Mouse (Mus musculus) adrenal gland, adult 10 weeks (tissue): Measurements from ENCODE around the gene Olfr1247. TPM values are rescaled to one million over a fixed set of nuclear protein-coding genes. Genes with fewer than 3 reads are reported as not detected.

Experiments used
- polyA plus RNA-seq: library from polyadenylated mRNA; stranded (reverse); fragments of 350-450 nt; fragmentation: Illumina TruSeq; extraction: RNeasy Lipid Tissue Mini Kit (QIAGEN cat#74804); gene quantifications from one replicate; pipeline ENCODE4 v1.2.3, GENCODE M21; 2014; ENCODE audit warnings: low read depth, low replicate concordance

Gene Olfr1247
- polyA plus RNA-seq: not detected

GRCm38 (mm10) chr2:89614030-89614429 lies at the start of gene Olfr1247:
Gene Olfr1247 (minus strand): TSS chr2:89614130.

GRCm38 (mm10) chr2:89661367-89661766 lies 47.4 kb upstream of the Olfr1247 start, which contains the start of gene Olfr1250:
Gene Olfr1250 (minus strand): TSS chr2:89661467.

DNA sequence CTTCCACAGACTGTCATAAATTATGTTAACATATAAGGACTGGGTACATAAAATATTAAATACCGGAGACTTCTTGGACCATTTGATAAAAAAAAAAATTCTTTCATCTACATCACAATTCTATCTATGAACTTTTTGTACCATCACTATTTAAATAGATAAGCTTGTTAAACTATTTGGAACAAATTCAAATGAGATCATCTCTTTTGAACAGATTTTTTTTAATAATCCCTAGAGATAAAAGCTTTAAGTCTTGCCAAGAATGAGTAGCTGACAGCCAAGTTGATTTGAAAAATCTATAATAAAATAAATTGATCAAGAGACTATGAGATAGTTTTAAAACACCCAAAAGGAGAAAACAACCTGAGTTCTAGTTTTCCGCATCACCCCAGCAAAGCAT lies 21.0 kb upstream of the Olfr1247 start, which contains the start of gene Olfr1249:
Gene Olfr1249 (minus strand): TSS at position 101 of the 400 bp plus-strand sequence.

DNA sequence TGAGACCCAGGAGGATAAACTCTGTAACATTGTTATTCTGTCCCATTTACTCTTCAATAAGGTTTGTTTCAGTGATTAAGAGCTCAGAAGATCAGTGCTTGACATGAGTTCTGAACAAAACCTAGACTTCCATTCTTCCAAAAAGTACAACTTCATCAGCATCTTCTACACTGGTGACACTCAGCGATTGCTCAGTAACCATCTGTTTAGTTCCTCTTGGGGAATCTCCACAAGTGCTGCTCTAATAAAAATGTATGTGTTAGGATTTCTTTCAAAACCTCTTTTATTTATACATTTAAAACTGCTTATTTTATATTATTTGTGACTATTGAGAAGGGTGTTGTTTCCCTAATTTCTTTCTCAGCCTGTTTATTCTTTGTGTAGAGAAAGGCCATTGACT lies 4.2 kb upstream of the Olfr1247 start, which contains the start of gene Olfr1248:
Gene Olfr1248 (minus strand): TSS at position 101 of the 400 bp plus-strand sequence.

DNA sequence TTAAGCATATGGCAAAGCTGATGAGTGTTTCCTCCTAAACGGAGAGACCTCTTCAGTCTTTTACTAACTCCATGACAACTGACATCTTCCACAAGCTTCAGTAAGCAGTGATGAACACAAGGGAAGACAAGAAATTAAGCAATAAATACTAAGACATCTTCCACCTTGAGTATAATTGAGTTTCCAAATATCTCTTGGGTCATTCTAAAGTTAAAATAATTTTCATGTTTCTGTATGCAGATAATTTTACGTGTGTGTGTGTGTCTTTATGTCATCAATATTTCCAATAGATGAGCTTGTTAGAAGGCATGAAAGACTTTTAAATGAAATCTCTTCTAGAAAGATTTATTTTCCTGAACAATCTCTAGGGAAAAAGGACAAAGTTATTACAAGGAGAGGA lies 20.9 kb downstream of the Olfr1247 start, which contains the start of gene Olfr1246:
Gene Olfr1246 (minus strand): TSS at position 101 of the 400 bp plus-strand sequence.

GRCm38 (mm10) chr2:89578347-89578746 lies 35.6 kb downstream of the Olfr1247 start, which contains the start of gene Olfr1245:
Gene Olfr1245 (minus strand): TSS chr2:89578447.

Other genes starting within 250 kb of the Olfr1247 start
- gene Olfr1234, start 249.3 kb downstream of the Olfr1247 start, polyA plus RNA-seq: not detected
- gene Olfr1238, start 204.5 kb downstream of the Olfr1247 start, polyA plus RNA-seq: not detected
- gene Olfr1239, start 193.7 kb downstream of the Olfr1247 start, polyA plus RNA-seq: not detected
- gene Olfr1240, start 171.1 kb downstream of the Olfr1247 start, polyA plus RNA-seq: not detected
- gene Olfr1241, start 127.0 kb downstream of the Olfr1247 start, polyA plus RNA-seq: not detected
- gene Olfr1242, start 115.8 kb downstream of the Olfr1247 start, polyA plus RNA-seq: not detected
- not detected for gene Olfr1243, start 82.6 kb downstream of the Olfr1247 start, polyA plus RNA-seq
- not detected for gene Olfr1245, start 35.7 kb downstream of the Olfr1247 start, polyA plus RNA-seq
- not detected for gene Olfr1246, start 21.0 kb downstream of the Olfr1247 start, polyA plus RNA-seq
- gene Olfr1248, start 4.1 kb upstream of the Olfr1247 start, polyA plus RNA-seq: not detected
- not detected for gene Olfr1249, start 20.9 kb upstream of the Olfr1247 start, polyA plus RNA-seq
- gene Olfr1250, start 47.3 kb upstream of the Olfr1247 start, polyA plus RNA-seq: not detected
- not detected for gene Olfr1251, start 57.8 kb upstream of the Olfr1247 start, polyA plus RNA-seq
- not detected for gene Olfr1252, start 110.9 kb upstream of the Olfr1247 start, polyA plus RNA-seq
- not detected for gene Olfr1253, start 143.0 kb upstream of the Olfr1247 start, polyA plus RNA-seq
- not detected for gene Olfr1254, start 179.5 kb upstream of the Olfr1247 start, polyA plus RNA-seq
- gene Olfr1255, start 197.9 kb upstream of the Olfr1247 start, polyA plus RNA-seq: not detected
- not detected for gene Olfr1256, start 227.4 kb upstream of the Olfr1247 start, polyA plus RNA-seq
- gene Olfr48, start 234.1 kb upstream of the Olfr1247 start, polyA plus RNA-seq: not detected